In genomic region chr11:33294063-33294462, GRCm38 (mm10) we compare ENCODE assay signal across 26 mouse cellular contexts. TPM values are rescaled to one million over a fixed set of nuclear protein-coding genes. Genes with fewer than 3 reads are reported as not detected.
"Had no signal": no experiment of that assay in that cellular context is flagged by ENCODE, and none has a peak within 500 bp of the region (broad histone marks: within the 10 kb centered on the region; RNA-seq: fewer than 3 reads in every experiment).

No protein-coding gene starts in this region.

- H3K27ac ChIP-seq: hindbrain, postnatal 0 days; layer of hippocampus, adult 2 months; limb, embryonic 10.5 days; limb, embryonic 13.5 days; liver, embryonic 12.5 days; liver, embryonic 15.5 days; midbrain, embryonic 12.5 days; midbrain, embryonic 15.5 days; neural tube, embryonic 12.5 days; neural tube, embryonic 15.5 days; stomach, embryonic 15.5 days had no signal

- H3K27me3 ChIP-seq: limb, embryonic 13.5 days; liver, embryonic 12.5 days; liver, embryonic 15.5 days; midbrain, embryonic 12.5 days; midbrain, embryonic 15.5 days; neural tube, embryonic 12.5 days; neural tube, embryonic 15.5 days; stomach, embryonic 15.5 days had no signal

- DNase-seq: kidney, postnatal 10 days; layer of hippocampus, adult 9-11 months; liver; lung, adult 18-20 months; lung, postnatal 14 days; lung, postnatal 4 days; retina, postnatal 1 day; right cerebral cortex, postnatal 25 days; spleen, adult 18-20 months; thymus, postnatal 25 days had no signal

- H3K36me3 ChIP-seq: limb, embryonic 10.5 days; limb, embryonic 13.5 days; liver, embryonic 12.5 days; liver, embryonic 15.5 days; midbrain, embryonic 12.5 days; midbrain, embryonic 15.5 days; neural tube, embryonic 12.5 days; neural tube, embryonic 15.5 days; stomach, embryonic 15.5 days had no signal

- H3K4me1 ChIP-seq: limb, embryonic 13.5 days; liver, embryonic 12.5 days; liver, embryonic 15.5 days; midbrain, embryonic 15.5 days; neural tube, embryonic 12.5 days; stomach, embryonic 15.5 days had no signal

- H3K4me2 ChIP-seq: limb, embryonic 13.5 days; liver, embryonic 12.5 days; liver, embryonic 15.5 days; midbrain, embryonic 12.5 days; midbrain, embryonic 15.5 days; neural tube, embryonic 12.5 days; neural tube, embryonic 15.5 days; stomach, embryonic 15.5 days had no signal

- ATAC-seq: hindbrain, postnatal 0 days; inflammation-experienced regulatory T-cells, adult 6 months; intestine, embryonic 16.5 days; liver, embryonic 12.5 days; midbrain, embryonic 15.5 days had no signal

- H3K4me3 ChIP-seq: layer of hippocampus, adult 2 months; limb, embryonic 10.5 days; limb, embryonic 13.5 days; liver, embryonic 12.5 days; liver, embryonic 15.5 days; midbrain, embryonic 12.5 days; midbrain, embryonic 15.5 days; neural tube, embryonic 12.5 days; neural tube, embryonic 15.5 days; stomach, embryonic 15.5 days had no signal

- H3K9me3 ChIP-seq: limb, embryonic 10.5 days; limb, embryonic 13.5 days; liver, embryonic 12.5 days; liver, embryonic 15.5 days; midbrain, embryonic 12.5 days; midbrain, embryonic 15.5 days; neural tube, embryonic 12.5 days; neural tube, embryonic 15.5 days; stomach, embryonic 15.5 days had no signal

- H3K9ac ChIP-seq: limb, embryonic 13.5 days; liver, embryonic 12.5 days; liver, embryonic 15.5 days; midbrain, embryonic 12.5 days; midbrain, embryonic 15.5 days; neural tube, embryonic 12.5 days; neural tube, embryonic 15.5 days; stomach, embryonic 15.5 days had no signal

RNA-seq across cellular contexts. Expression of gene Gm12117, which starts 17.5 kb away (rescaled TPM):
- total RNA-seq: hindbrain, postnatal 0 days; layer of hippocampus, postnatal 25 days; megakaryocyte, adult 5-6 weeks had no signal
- polyA plus RNA-seq: hindbrain, postnatal 0 days; inflammation-experienced regulatory T-cells, adult 6 months; intestine, embryonic 16.5 days; limb, embryonic 10.5 days; limb, embryonic 13.5 days; liver, embryonic 12.5 days; liver, embryonic 15.5 days; midbrain, embryonic 15.5 days; neural tube, embryonic 12.5 days; neural tube, embryonic 15.5 days; stomach, embryonic 15.5 days; thymus, postnatal 0 days had no signal
